Mouse (Mus musculus): ENCODE results near the gene Itpr1. TPM values are rescaled to one million over a fixed set of nuclear protein-coding genes. Genes with fewer than 3 reads are reported as not detected.
A peak's percentile ranks its signal among the peaks of the same experiment; 100 is the strongest.

The Itpr1 gene
- polyA plus RNA-seq, 1 experiment from 2014 or later = 15.0 TPM

DNA sequence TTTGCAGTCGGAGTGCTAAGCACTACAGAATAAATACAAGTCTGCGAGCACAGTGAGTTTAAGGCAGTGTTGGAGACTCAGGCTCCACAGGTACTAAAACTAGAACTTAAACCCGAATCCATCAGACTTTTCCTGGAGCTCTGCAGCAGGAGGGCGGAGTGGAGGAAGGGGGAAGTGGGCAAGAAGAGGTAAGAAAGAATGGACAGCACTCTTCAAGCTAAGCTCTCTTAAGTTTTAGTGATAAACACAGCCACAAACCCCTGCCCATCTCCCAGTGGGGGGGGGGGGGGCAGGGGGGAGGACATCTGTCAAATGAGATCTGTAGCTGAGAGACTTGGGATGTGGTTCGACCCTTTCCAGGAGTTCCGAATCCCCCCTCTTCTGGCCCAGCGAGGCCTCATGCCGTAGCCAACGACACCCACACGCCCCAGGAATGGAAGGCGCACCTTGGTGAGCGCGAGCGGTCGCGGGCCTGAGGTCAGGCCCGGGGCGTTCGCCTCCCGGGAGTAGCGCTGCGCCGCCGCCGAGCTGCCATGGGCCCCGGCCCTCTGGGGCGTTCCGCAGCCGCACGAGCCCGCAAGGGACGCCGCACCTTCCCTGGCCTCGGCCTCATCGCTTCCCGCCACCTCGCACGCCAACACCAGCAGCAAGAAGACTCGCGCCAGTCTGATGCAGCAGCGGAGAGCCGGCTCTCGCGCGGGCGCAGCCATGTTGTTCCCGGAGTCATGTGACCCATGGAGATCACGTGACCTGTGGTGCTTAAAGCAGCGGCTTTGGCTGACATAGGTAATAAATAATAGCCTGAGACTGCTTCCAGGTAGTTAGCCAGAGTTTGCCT is 27.8 kb upstream of the Itpr1 start, which contains the start of gene Sumf1:
Gene Sumf1, minus strand, starts transcription at position 736 of the 838 bp plus-strand sequence.
- Histone ChIP-seq H3K9me3 (ENCODE audit: control insufficient read depth, low read length) (no peaks in the 10 kb centered on the region), H3K4me1 (replicated peaks; ENCODE audit: control insufficient read depth, insufficient read depth, low read length) (peaks cover 6% of the 10 kb centered on the region), H3K9ac (replicated peaks; ENCODE audit: low read depth, low read length) (peak within 1 kb of the TSS; percentile 66), H3K4me2 (ENCODE audit: low read length) (peak within 1 kb of the TSS; percentile 90), H3K27me3 (replicated peaks; ENCODE audit: control insufficient read depth, insufficient read depth, low read length) (no peaks in the 10 kb centered on the region), H3K36me3 (ENCODE audit: control insufficient read depth, insufficient read depth) (no peaks in the 10 kb centered on the region), H3K4me3 (replicated peaks; ENCODE audit: low read length) (peak within 1 kb of the TSS; percentile 76), H3K27ac (ENCODE audit: low read length) (no peak within 1 kb of the TSS)
- 4% methylated on average over 49 of the region's 49 CpGs for WGBS
- peak; percentile 97 for ATAC-seq

DNA sequence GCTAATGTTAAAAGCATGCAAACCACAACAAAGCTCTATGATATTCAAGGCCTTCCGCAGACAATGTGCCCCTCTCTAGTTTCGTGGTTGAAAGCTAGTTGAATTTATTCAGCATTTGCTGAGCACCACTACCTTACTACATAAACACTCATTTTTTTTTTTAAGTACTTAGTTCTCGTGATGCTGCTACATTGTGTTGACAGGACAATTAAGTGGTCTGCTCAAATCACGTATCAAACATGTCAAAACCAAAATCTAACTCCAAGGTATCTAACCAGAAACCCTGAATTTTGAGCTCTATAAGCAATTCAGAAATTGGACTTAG is 27.2 kb upstream of the Itpr1 start:
- Histone ChIP-seq H3K4me3 (replicated peaks; ENCODE audit: low read length) (peak overlapping the region; percentile 76), H3K27me3 (replicated peaks; ENCODE audit: control insufficient read depth, insufficient read depth, low read length) (no peaks in the 10 kb centered on the region), H3K9me3 (ENCODE audit: control insufficient read depth, low read length) (no peaks in the 10 kb centered on the region), H3K4me2 (ENCODE audit: low read length) (peak overlapping the region; percentile 90), H3K36me3 (ENCODE audit: control insufficient read depth, insufficient read depth) (no peaks in the 10 kb centered on the region), H3K4me1 (replicated peaks; ENCODE audit: control insufficient read depth, insufficient read depth, low read length) (peaks cover 6% of the 10 kb centered on the region), H3K9ac (replicated peaks; ENCODE audit: low read depth, low read length) (peak overlapping the region; percentile 66), H3K27ac (ENCODE audit: low read length) (no peak overlapping the region)
- ATAC-seq = no peak; the same call in 1 of the 2 replicates
- 14% methylated on average over 4 of the region's 4 CpGs for WGBS

DNA sequence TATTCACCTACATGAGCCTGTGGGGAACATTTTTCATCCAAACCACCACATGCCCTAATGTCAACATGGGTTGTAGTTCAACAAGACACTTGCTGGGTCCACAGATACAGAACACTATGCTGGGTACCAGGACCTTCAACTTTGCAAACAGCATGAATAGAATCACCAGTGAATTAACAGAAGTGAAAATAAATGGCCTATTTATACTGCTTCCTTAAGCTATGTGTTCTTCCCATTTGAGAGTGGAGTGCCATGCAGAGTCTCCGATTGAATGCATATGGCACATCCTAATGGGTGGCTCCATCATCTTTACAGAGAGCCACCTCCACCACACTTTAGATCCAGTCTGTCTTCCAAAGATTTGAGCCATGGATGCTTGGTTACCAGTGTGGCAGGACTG is 22.2 kb upstream of the Itpr1 start:
- no peak overlapping the region for H3K27ac ChIP-seq (ENCODE audit: low read length)
- no peak overlapping the region for H3K4me3 ChIP-seq (replicated peaks; ENCODE audit: low read length)
- ATAC-seq = no peak
- H3K4me2 ChIP-seq (ENCODE audit: low read length) = no peak overlapping the region
- no peaks in the 10 kb centered on the region for H3K9me3 ChIP-seq (ENCODE audit: control insufficient read depth, low read length)
- no peaks in the 10 kb centered on the region for H3K36me3 ChIP-seq (ENCODE audit: control insufficient read depth, insufficient read depth)
- H3K27me3 ChIP-seq (replicated peaks; ENCODE audit: control insufficient read depth, insufficient read depth, low read length) = no peaks in the 10 kb centered on the region
- no peak overlapping the region for H3K9ac ChIP-seq (replicated peaks; ENCODE audit: low read depth, low read length)
- H3K4me1 ChIP-seq (replicated peaks; ENCODE audit: control insufficient read depth, insufficient read depth, low read length) = no peaks in the 10 kb centered on the region
- WGBS = 100% methylated on average over 1 of the region's 1 CpGs

- no peaks in the 10 kb centered on the region for H3K36me3 ChIP-seq (ENCODE audit: control insufficient read depth, insufficient read depth)
- H3K9me3 ChIP-seq (ENCODE audit: control insufficient read depth, low read length) = no peaks in the 10 kb centered on the region
- no peaks in the 10 kb centered on the region for H3K27me3 ChIP-seq (replicated peaks; ENCODE audit: control insufficient read depth, insufficient read depth, low read length)
- no peaks in the 10 kb centered on the region for H3K4me1 ChIP-seq (replicated peaks; ENCODE audit: control insufficient read depth, insufficient read depth, low read length)
- H3K4me2 ChIP-seq (ENCODE audit: low read length) = no peak overlapping the region
- H3K4me3 ChIP-seq (replicated peaks; ENCODE audit: low read length) = no peak overlapping the region
- no peak overlapping the region for H3K9ac ChIP-seq (replicated peaks; ENCODE audit: low read depth, low read length)
- no peak for ATAC-seq
- 52% methylated on average over 4 of the region's 4 CpGs for WGBS
- H3K27ac ChIP-seq (ENCODE audit: low read length) = no peak overlapping the region
Observed at GRCm38 (mm10) chr6:108192632-108193031, 20.3 kb upstream of the Itpr1 start.

DNA sequence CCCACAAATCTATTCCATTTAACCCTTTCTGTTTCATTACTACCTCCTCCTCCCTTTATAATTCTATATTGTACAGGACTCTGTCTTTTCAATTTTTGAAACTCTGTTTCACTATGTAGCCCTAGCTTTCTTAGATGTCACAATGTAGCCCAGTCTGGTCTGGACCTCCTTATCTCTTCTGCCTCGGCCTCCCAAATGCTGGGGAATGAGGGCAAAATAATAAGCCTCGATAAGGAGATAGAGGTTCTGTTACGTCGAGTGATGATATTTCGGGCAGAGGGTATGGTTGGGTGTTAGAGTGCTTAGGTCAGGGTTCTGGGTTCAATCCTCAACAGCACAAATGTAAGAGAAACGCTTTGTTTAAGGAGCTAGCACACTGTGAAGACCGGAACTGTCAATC is 16.2 kb upstream of the Itpr1 start:
- Histone ChIP-seq H3K4me3 (replicated peaks; ENCODE audit: low read length) (no peak overlapping the region), H3K4me1 (replicated peaks; ENCODE audit: control insufficient read depth, insufficient read depth, low read length) (no peaks in the 10 kb centered on the region), H3K4me2 (ENCODE audit: low read length) (no peak overlapping the region), H3K36me3 (ENCODE audit: control insufficient read depth, insufficient read depth) (no peaks in the 10 kb centered on the region), H3K27ac (ENCODE audit: low read length) (no peak overlapping the region), H3K9me3 (ENCODE audit: control insufficient read depth, low read length) (no peaks in the 10 kb centered on the region), H3K27me3 (replicated peaks; ENCODE audit: control insufficient read depth, insufficient read depth, low read length) (no peaks in the 10 kb centered on the region), H3K9ac (replicated peaks; ENCODE audit: low read depth, low read length) (no peak overlapping the region)
- ATAC-seq = no peak
- 88% methylated on average over 7 of the region's 7 CpGs for WGBS

GRCm38 (mm10) chr6:108197117-108197516 is 15.8 kb upstream of the Itpr1 start:
- Histone ChIP-seq H3K9ac (replicated peaks; ENCODE audit: low read depth, low read length) (no peak overlapping the region), H3K4me1 (replicated peaks; ENCODE audit: control insufficient read depth, insufficient read depth, low read length) (no peaks in the 10 kb centered on the region), H3K27ac (ENCODE audit: low read length) (no peak overlapping the region), H3K4me3 (replicated peaks; ENCODE audit: low read length) (no peak overlapping the region), H3K4me2 (ENCODE audit: low read length) (no peak overlapping the region), H3K27me3 (replicated peaks; ENCODE audit: control insufficient read depth, insufficient read depth, low read length) (no peaks in the 10 kb centered on the region), H3K9me3 (ENCODE audit: control insufficient read depth, low read length) (no peaks in the 10 kb centered on the region), H3K36me3 (ENCODE audit: control insufficient read depth, insufficient read depth) (no peaks in the 10 kb centered on the region)
- WGBS = 67% methylated on average over 4 of the region's 4 CpGs
- no peak for ATAC-seq

GRCm38 (mm10) chr6:108198286-108198685 is 14.6 kb upstream of the Itpr1 start:
- 89% methylated on average over 7 of the region's 7 CpGs for WGBS
- Histone ChIP-seq H3K27me3 (replicated peaks; ENCODE audit: control insufficient read depth, insufficient read depth, low read length) (no peaks in the 10 kb centered on the region), H3K4me1 (replicated peaks; ENCODE audit: control insufficient read depth, insufficient read depth, low read length) (no peaks in the 10 kb centered on the region), H3K9me3 (ENCODE audit: control insufficient read depth, low read length) (no peaks in the 10 kb centered on the region), H3K4me2 (ENCODE audit: low read length) (no peak overlapping the region), H3K27ac (ENCODE audit: low read length) (no peak overlapping the region), H3K36me3 (ENCODE audit: control insufficient read depth, insufficient read depth) (no peaks in the 10 kb centered on the region), H3K4me3 (replicated peaks; ENCODE audit: low read length) (no peak overlapping the region), H3K9ac (replicated peaks; ENCODE audit: low read depth, low read length) (no peak overlapping the region)
- ATAC-seq = no peak

DNA sequence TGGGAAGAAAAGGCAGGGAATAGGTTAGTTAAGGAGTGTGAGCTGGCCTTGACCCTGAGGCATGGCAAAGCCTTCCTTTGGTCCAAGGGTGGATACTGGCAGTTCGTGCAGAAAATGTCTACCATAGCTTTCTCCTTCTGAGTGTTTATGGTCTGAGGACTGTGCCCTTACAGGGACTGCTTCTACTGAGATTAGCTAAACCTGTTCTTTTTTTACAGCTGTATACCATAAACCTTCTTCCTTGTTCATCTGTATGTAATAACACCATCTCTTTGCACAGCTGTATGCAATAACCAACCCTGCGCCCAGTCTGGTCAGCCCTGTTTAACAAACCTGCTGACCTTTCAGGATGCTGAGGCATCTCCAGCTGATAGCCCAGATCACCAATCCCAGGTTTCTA is 8.6 kb upstream of the Itpr1 start:
- no peak overlapping the region for H3K9ac ChIP-seq (replicated peaks; ENCODE audit: low read depth, low read length)
- no peak overlapping the region for H3K27ac ChIP-seq (ENCODE audit: low read length)
- no peak for ATAC-seq
- no peak overlapping the region for H3K4me3 ChIP-seq (replicated peaks; ENCODE audit: low read length)
- H3K4me1 ChIP-seq (replicated peaks; ENCODE audit: control insufficient read depth, insufficient read depth, low read length) = no peaks in the 10 kb centered on the region
- WGBS = 90% methylated on average over 2 of the region's 2 CpGs
- H3K36me3 ChIP-seq (ENCODE audit: control insufficient read depth, insufficient read depth) = no peaks in the 10 kb centered on the region
- H3K9me3 ChIP-seq (ENCODE audit: control insufficient read depth, low read length) = no peaks in the 10 kb centered on the region
- no peak overlapping the region for H3K4me2 ChIP-seq (ENCODE audit: low read length)
- H3K27me3 ChIP-seq (replicated peaks; ENCODE audit: control insufficient read depth, insufficient read depth, low read length) = no peaks in the 10 kb centered on the region

- no peak overlapping the region for H3K4me2 ChIP-seq (ENCODE audit: low read length)
- WGBS = 59% methylated on average over 4 of the region's 4 CpGs
- H3K4me1 ChIP-seq (replicated peaks; ENCODE audit: control insufficient read depth, insufficient read depth, low read length) = no peaks in the 10 kb centered on the region
- ATAC-seq = no peak
- H3K36me3 ChIP-seq (ENCODE audit: control insufficient read depth, insufficient read depth) = no peaks in the 10 kb centered on the region
- no peak overlapping the region for H3K9ac ChIP-seq (replicated peaks; ENCODE audit: low read depth, low read length)
- no peak overlapping the region for H3K27ac ChIP-seq (ENCODE audit: low read length)
- H3K9me3 ChIP-seq (ENCODE audit: control insufficient read depth, low read length) = no peaks in the 10 kb centered on the region
- no peak overlapping the region for H3K4me3 ChIP-seq (replicated peaks; ENCODE audit: low read length)
- no peaks in the 10 kb centered on the region for H3K27me3 ChIP-seq (replicated peaks; ENCODE audit: control insufficient read depth, insufficient read depth, low read length)
Observed at GRCm38 (mm10) chr6:108206145-108206544, 6.8 kb upstream of the Itpr1 start.
